ENCODE assay signal across 17 mouse cellular contexts in the genomic region with DNA sequence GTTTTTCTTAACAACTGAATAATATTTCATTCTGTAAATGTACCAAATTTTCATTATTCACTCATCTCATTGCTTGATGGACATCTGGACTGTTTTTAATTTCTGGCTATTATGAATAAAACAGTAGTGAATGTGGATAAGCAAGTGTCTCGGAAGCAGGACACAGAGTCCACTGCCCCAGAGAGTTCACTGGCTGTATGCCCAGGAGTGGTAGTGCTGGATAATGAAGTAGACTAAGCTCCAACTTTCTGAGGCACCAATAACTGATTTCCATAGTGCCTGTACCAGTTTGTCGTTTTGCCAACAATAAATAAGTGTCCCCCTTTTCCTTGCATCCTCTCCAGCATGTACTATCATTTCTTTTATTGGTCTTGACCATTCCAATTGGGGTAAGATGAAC.
DNase-seq lines count a peak whose midpoint lies in the region; ATAC-seq lines count a peak whose summit lies in the region.
"Had no signal": no experiment of that assay in that cellular context is flagged by ENCODE, and none has a peak within 500 bp of the region (broad histone marks: within the 10 kb centered on the region; RNA-seq: fewer than 3 reads in every experiment).

No protein-coding gene starts in this region.

- H3K9me3 ChIP-seq in kidney, embryonic 16.5 days (ENCODE audit: low read length) = peaks cover 7% of the 10 kb centered on the region; the same call in 1 of the 2 replicates
- H3K9me3 ChIP-seq in midbrain, embryonic 14.5 days (ENCODE audit: control insufficient read depth, low read length) = 0 out of 2 replicates have a peak, but pooled peaks cover 4% of the 10 kb centered on the region
- 0 out of 2 replicates have a peak, but pooled peaks cover 5% of the 10 kb centered on the region for H3K9me3 ChIP-seq in midbrain, embryonic 15.5 days
- H3K9me3 ChIP-seq: embryonic facial prominence, embryonic 15.5 days; G1E; lung, embryonic 15.5 days had no signal

- WGBS in kidney, embryonic 16.5 days = 81% methylated on average over 2 of the region's 2 CpGs
- WGBS in midbrain, embryonic 14.5 days = 73% methylated on average over 2 of the region's 2 CpGs
- 63% methylated on average over 2 of the region's 2 CpGs for WGBS in midbrain, embryonic 15.5 days

- no peaks in the 10 kb centered on the region for H3K36me3 ChIP-seq in kidney, embryonic 16.5 days (ENCODE audit: insufficient read depth, low read length)
- H3K36me3 ChIP-seq in midbrain, embryonic 14.5 days (ENCODE audit: control insufficient read depth, insufficient read depth, low read length) = no peaks in the 10 kb centered on the region
- no peaks in the 10 kb centered on the region for H3K36me3 ChIP-seq in midbrain, embryonic 15.5 days (replicated peaks)
- H3K36me3 ChIP-seq: embryonic facial prominence, embryonic 15.5 days; forebrain, embryonic 12.5 days; G1E; limb, embryonic 13.5 days; lung, embryonic 15.5 days; midbrain, embryonic 12.5 days had no signal

- no peak for ATAC-seq in kidney, embryonic 16.5 days (ENCODE audit: low FRiP score, low TSS enrichment)
- no peak for ATAC-seq in midbrain, embryonic 14.5 days (ENCODE audit: low FRiP score, low TSS enrichment)
- ATAC-seq in midbrain, embryonic 15.5 days (replicated peaks) = no peak
- ATAC-seq in granulocyte monocyte progenitor cell, adult 5-6 weeks (replicated peaks; ENCODE audit: poor library complexity, severe bottlenecking) = no peak
- ATAC-seq: intestine, postnatal 0 days had no signal

- no peaks in the 10 kb centered on the region for H3K4me1 ChIP-seq in kidney, embryonic 16.5 days (ENCODE audit: insufficient read depth, low read length)
- H3K4me1 ChIP-seq in midbrain, embryonic 14.5 days (ENCODE audit: control insufficient read depth, insufficient read depth, low read length) = no peaks in the 10 kb centered on the region
- no peaks in the 10 kb centered on the region for H3K4me1 ChIP-seq in midbrain, embryonic 15.5 days
- H3K4me1 ChIP-seq: embryonic facial prominence, embryonic 15.5 days; lung, embryonic 15.5 days had no signal

- H3K27ac ChIP-seq in kidney, embryonic 16.5 days (ENCODE audit: low read length) = no peak overlapping the region
- no peak overlapping the region for H3K27ac ChIP-seq in midbrain, embryonic 14.5 days (replicated peaks; ENCODE audit: low read depth, low read length)
- H3K27ac ChIP-seq in midbrain, embryonic 15.5 days = no peak overlapping the region
- H3K27ac ChIP-seq: embryonic facial prominence, embryonic 15.5 days; forebrain, embryonic 12.5 days; limb, embryonic 13.5 days; lung, embryonic 15.5 days; midbrain, embryonic 12.5 days had no signal

- H3K9ac ChIP-seq in kidney, embryonic 16.5 days (replicated peaks; ENCODE audit: low read length) = no peak overlapping the region
- no peak overlapping the region for H3K9ac ChIP-seq in midbrain, embryonic 14.5 days (replicated peaks; ENCODE audit: low read length)
- no peak overlapping the region for H3K9ac ChIP-seq in midbrain, embryonic 15.5 days
- H3K9ac ChIP-seq: embryonic facial prominence, embryonic 15.5 days; forebrain, embryonic 12.5 days; limb, embryonic 13.5 days; lung, embryonic 15.5 days; midbrain, embryonic 12.5 days had no signal

- H3K27me3 ChIP-seq in kidney, embryonic 16.5 days (ENCODE audit: insufficient read depth, low read length) = no peaks in the 10 kb centered on the region
- no peaks in the 10 kb centered on the region for H3K27me3 ChIP-seq in midbrain, embryonic 14.5 days (ENCODE audit: control insufficient read depth, insufficient read depth, low read length)
- H3K27me3 ChIP-seq in midbrain, embryonic 15.5 days (replicated peaks) = no peaks in the 10 kb centered on the region
- H3K27me3 ChIP-seq: embryonic facial prominence, embryonic 15.5 days; forebrain, embryonic 12.5 days; lung, embryonic 15.5 days; midbrain, embryonic 12.5 days had no signal

- intact Hi-C loops in gastrocnemius, postnatal 14 days (cut with DNase I; ENCODE audit: low total_unique reads) = no loop called here

- H3K4me2 ChIP-seq in kidney, embryonic 16.5 days (replicated peaks; ENCODE audit: low read depth, low read length) = no peak overlapping the region
- no peak overlapping the region for H3K4me2 ChIP-seq in midbrain, embryonic 14.5 days (ENCODE audit: low read length)
- no peak overlapping the region for H3K4me2 ChIP-seq in midbrain, embryonic 15.5 days
- H3K4me2 ChIP-seq: embryonic facial prominence, embryonic 15.5 days; forebrain, embryonic 12.5 days; limb, embryonic 13.5 days; lung, embryonic 15.5 days; midbrain, embryonic 12.5 days had no signal

- no peak overlapping the region for H3K4me3 ChIP-seq in kidney, embryonic 16.5 days (ENCODE audit: low read length)
- H3K4me3 ChIP-seq in midbrain, embryonic 14.5 days (replicated peaks; ENCODE audit: low read depth, low read length) = no peak overlapping the region
- no peak overlapping the region for H3K4me3 ChIP-seq in midbrain, embryonic 15.5 days
- H3K4me3 ChIP-seq: embryonic facial prominence, embryonic 15.5 days; forebrain, embryonic 12.5 days; limb, embryonic 13.5 days; lung, embryonic 15.5 days; midbrain, embryonic 12.5 days had no signal

- DNase-seq in gastrocnemius, postnatal 14 days = peak; percentile 18
- no peak for DNase-seq in gastrocnemius, adult 8-10 months (ENCODE audit: low spot score in 2 of 2)
- DNase-seq in kidney, adult 18-20 months = peak; percentile 13
- peak; percentile 30 for DNase-seq in midbrain, embryonic 14.5 days
- DNase-seq: cerebellum, adult 11 months; gastrocnemius, postnatal 36 days; layer of hippocampus, postnatal 36 days had no signal

Comparison
In these comparisons a context has a peak if more than half of its experiments do, and no peak if none do; other contexts are left out.
1. DNase-seq: peak in gastrocnemius, postnatal 14 days (single experiment), kidney, adult 18-20 months (single experiment) and midbrain, embryonic 14.5 days (single experiment); none in gastrocnemius, adult 8-10 months (0 of 2).